Mouse (Mus musculus) spleen, adult 2 months (tissue): ENCODE measurements around the gene Btbd1.

Experiments used
- CTCF ChIP-seq: fragments of 200-500 bp; IDR thresholded peaks from 2 replicates; pipeline ENCODE4 v1.5.1; 2011; ENCODE audit warnings: mild to moderate bottlenecking, inconsistent platforms; ENCODE audit not compliant: insufficient read depth, insufficient read length, insufficient replicate concordance; ENCODE audit errors: extremely low read depth
- POLR2A ChIP-seq: fragments of 200-500 bp; IDR thresholded peaks from 2 replicates; pipeline ENCODE4 v1.6.1; 2011; ENCODE audit warnings: low read depth, low read length, inconsistent platforms

DNA sequence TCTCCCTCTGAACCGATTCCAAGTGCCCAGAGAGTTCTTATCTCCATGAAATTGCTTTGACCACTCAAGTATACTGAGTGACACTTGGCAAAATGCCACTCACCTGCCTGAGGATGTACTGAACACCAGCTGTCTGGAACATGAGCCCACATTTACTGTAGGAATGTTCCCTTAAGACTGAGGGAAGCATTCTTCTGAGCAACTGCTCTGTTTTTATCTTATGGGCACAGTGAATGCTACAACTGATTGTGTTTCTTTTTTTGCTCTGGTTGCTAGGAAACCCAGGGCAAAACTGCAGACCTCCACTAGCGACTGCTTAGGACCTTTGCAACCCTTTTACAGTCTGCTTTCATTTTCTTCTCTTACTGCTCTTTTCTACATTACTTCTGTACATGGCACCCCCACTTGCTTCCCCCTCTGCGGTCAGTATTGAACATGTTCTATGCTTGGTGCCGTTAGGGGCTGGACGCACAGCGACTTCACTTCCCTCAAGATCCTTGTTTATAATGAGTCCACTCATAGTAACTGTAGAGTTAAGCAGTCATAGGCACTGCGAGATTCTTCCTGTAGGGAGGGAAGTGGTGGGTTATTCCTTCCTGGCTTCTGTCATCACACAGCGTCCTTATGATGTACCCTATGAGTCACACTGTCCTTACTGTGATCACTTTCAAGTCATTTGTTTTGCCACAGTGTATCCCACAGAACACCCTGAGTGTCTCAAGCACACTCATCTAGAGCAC is 25.5 kb upstream of the Btbd1 start:
- TF ChIP-seq CTCF (no peak), POLR2A (no peak)
